Mouse (Mus musculus): ENCODE measurements around the gene BC051019.

DNA sequence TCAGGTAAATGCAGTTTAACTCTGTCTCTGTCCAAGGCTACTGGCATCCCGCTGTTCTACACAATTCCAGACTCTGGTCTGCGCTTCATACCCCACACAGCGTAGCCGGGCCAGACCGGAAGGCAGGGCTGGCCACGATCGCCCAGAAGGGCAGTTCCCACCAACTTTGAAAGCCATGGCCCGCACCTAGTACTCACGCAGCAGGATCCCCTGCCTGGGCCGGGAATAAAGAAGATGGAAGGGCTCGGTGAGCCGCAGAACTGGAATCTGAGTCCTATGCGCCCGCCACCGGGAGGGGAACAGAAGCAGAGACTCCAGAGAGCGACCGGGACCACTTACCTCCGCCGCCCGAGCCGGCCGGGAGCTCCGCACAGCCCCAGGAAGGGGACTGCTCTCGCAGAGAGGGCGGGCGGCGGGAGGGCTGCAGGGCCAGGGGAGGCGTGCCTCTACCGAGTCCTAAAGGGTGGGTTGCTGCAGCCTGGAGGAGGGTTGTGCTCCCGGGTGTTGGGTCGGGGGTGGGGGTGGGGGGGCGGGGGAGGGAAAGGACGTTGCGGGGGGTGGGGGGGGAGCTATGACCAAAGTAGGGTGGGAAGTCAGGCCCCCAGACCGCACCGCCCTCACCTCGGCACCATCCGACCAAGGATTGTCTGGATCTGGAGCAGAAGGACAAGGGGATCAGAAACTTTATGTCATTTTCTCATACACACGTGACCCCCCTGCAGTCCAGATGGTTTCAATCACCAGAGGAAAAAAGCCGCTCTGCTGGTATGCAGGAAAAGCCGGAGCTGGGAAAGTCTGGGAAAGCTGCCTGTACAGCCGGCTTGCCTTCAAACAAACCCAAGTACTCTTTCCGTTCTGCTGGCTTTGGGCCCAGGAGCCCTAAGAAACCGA lies 51.8 kb downstream of the BC051019 start:
- TF ChIP-seq FLI1 (IDR thresholded peaks at IDR 0.05; ENCODE audit: low read length) (no peak), GATA1 (IDR thresholded peaks at IDR 0.05; ENCODE audit: borderline replicate concordance, low read length) (no peak)

All from megakaryocyte, embryonic 14.5 days (primary cell).